Mouse (Mus musculus) ES-E14 (cell line): ENCODE results near the gene Cd177. TPM values are rescaled to one million over a fixed set of nuclear protein-coding genes. Genes with fewer than 3 reads are reported as not detected.
"Not testable (repeated sequence)": the region's sequence is repeated elsewhere in the genome, so short reads cannot be mapped to it uniquely, and the experiment has no call there.

Experiments used
- DNase-seq: peaks from one replicate; pipeline ENCODE4 v3.0.0-alpha.2; 2013; ENCODE audit warnings: low read depth, low spot score
- H3K27ac ChIP-seq: 2 replicates; pipeline ENCODE4 v1.5.1; 2012; ENCODE audit warnings: low read depth, mild to moderate bottlenecking, low read length, moderate library complexity, mixed read lengths; ENCODE audit not compliant: poor library complexity, insufficient read depth, severe bottlenecking
- H3K36me3 ChIP-seq: 2 replicates; pipeline ENCODE4 v1.6.1; 2012; ENCODE audit warnings: mild to moderate bottlenecking, low read length, moderate library complexity, mixed read lengths; ENCODE audit not compliant: control insufficient read depth, poor library complexity, insufficient read depth, severe bottlenecking
- H3K4me1 ChIP-seq, 2 experiments: fragments of 150-350 bp in 1 of 2; sonication (generic) in 1 of 2; 2 replicates each; pipeline ENCODE4 v1.6.1; 2012; ENCODE audit warnings: low read length in 2 of 2, mild to moderate bottlenecking in 1 of 2, mixed read lengths in 1 of 2; ENCODE audit not compliant: control insufficient read depth in 2 of 2, insufficient read depth in 2 of 2, poor library complexity in 1 of 2
- H3K4me3 ChIP-seq, 2 experiments: fragments of 150-350 bp in 1 of 2; sonication (generic) in 1 of 2; 2 replicates each; pipeline ENCODE4 v1.5.1; 2012; ENCODE audit warnings: low read length in 2 of 2, low read depth in 1 of 2, mild to moderate bottlenecking in 1 of 2, mixed read lengths in 1 of 2; ENCODE audit not compliant: insufficient read depth in 1 of 2, poor library complexity in 1 of 2, severe bottlenecking in 1 of 2
- H3K9ac ChIP-seq: 2 replicates; pipeline ENCODE4 v1.6.1; 2012; ENCODE audit warnings: low read depth, mild to moderate bottlenecking, low read length, mixed read lengths; ENCODE audit not compliant: poor library complexity, insufficient read depth, severe bottlenecking
- H3K9me3 ChIP-seq: fragments of 150-350 bp; sonication (generic); 2 replicates; pipeline ENCODE4 v1.6.1; 2012; ENCODE audit warnings: low read depth, mild to moderate bottlenecking, low read length; ENCODE audit not compliant: control insufficient read depth, insufficient read depth
- CHD2 ChIP-seq: IDR thresholded peaks from 2 replicates; pipeline ENCODE4 v1.6.1; 2014; ENCODE audit warnings: mild to moderate bottlenecking, low read depth, low read length, inconsistent platforms
- HCFC1 ChIP-seq: IDR thresholded peaks from 2 replicates; pipeline ENCODE4 v1.6.1; 2012; ENCODE audit warnings: low read length, inconsistent platforms, borderline replicate concordance; ENCODE audit not compliant: insufficient read depth
- MAFK ChIP-seq: IDR thresholded peaks from 2 replicates; pipeline ENCODE4 v1.6.1; 2014; ENCODE audit warnings: mild to moderate bottlenecking, low read depth, low read length, inconsistent platforms; ENCODE audit not compliant: insufficient read depth
- ZC3H11A ChIP-seq: IDR thresholded peaks from 2 replicates; pipeline ENCODE4 v1.6.1; 2012; ENCODE audit warnings: low read depth, mild to moderate bottlenecking, inconsistent platforms, low read length, borderline replicate concordance
- ZNF384 ChIP-seq: IDR thresholded peaks from 2 replicates; pipeline ENCODE4 v1.6.1; 2012; ENCODE audit warnings: low read depth, low read length, inconsistent platforms
- in situ Hi-C, 2 experiments: fragments of 600-800 bp; cut with MboI; formaldehyde crosslinking; loops; one replicate each; pipeline ENCODE4 v1.15.1; 2025; ENCODE audit warnings: low sequenced_read_pairs in 2 of 2, inconsistent platforms in 1 of 2; ENCODE audit not compliant: unreplicated experiment in 2 of 2
- total RNA-seq: library from RNA; depleted of rRNA; stranded (reverse); fragments of 300-350 nt; gene quantifications from 2 replicates; pipeline ENCODE4 v1.2.3, GENCODE M21; 2012; rRNA removed

Cd177 gene
- total RNA-seq, 1 experiment: 0.22 TPM

DNA sequence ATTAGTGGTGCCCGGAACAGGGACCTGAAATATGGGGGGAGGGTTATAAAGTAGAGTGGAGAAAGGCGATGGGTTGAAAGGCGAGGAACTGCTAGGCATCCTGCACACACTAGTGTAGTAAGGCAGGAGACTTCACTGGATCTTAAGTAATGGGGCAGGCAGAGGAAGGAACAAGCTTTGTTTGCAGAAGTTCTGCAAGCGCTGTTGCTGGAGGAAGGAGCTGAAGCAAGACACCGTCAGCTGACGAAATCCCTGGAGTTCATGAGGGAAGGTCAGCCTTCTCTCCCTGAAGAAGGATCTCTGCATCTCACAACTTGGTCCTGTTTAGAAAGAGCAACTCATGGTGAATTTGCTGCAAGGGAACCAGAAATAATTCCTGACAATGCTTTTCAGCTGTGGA is 45.1 kb downstream of the Cd177 start:
- no peaks in the 10 kb centered on the region for H3K36me3 ChIP-seq
- in situ Hi-C loops: no loop called here
- DNase-seq: no peak
- no peaks in the 10 kb centered on the region for H3K4me1 ChIP-seq
- H3K9me3 ChIP-seq: no peaks in the 10 kb centered on the region
- TF ChIP-seq CHD2: no peak
- no peak for TF ChIP-seq ZC3H11A
- no peak for TF ChIP-seq HCFC1
- TF ChIP-seq ZNF384: no peak
- TF ChIP-seq MAFK: no peak
- no peak overlapping the region for H3K27ac ChIP-seq
- H3K9ac ChIP-seq: no peak overlapping the region
- H3K4me3 ChIP-seq: no peak overlapping the region

DNA sequence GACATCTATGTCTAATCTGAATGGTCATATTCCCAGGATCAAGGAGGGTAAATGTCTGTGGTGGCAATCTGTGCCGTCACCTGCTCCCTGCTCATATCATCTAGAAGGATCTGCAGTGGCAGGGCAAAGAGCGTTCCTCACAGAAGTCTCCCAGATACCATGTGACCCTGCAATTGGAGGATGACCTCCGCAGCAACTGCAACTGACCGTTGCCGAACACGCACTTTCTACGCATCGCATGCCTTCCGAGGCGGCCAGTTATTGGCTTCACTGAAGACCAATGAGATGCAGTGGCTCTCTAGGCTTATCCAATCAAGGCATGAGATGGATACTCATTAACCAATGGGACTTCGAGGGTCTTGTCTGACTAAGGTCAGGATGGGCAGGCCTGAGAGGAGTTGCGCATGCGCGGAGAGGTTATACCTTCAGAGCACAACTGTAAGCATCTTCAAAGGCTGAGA is 51.2 kb downstream of the Cd177 start, which contains the start of gene BC049730:
Gene BC049730, plus strand, starts transcription at position 411 of the 461 bp plus-strand sequence.
- DNase-seq: no peak
- no peaks in the 10 kb centered on the region for H3K36me3 ChIP-seq
- H3K9ac ChIP-seq: no peak within 1 kb of the TSS
- H3K4me3 ChIP-seq: no peak within 1 kb of the TSS
- no peak within 1 kb of the TSS for H3K27ac ChIP-seq
- no peaks in the 10 kb centered on the region for H3K4me1 ChIP-seq
- TF ChIP-seq HCFC1 (no peak), CHD2 (no peak), ZC3H11A (no peak), ZNF384 (no peak), MAFK (no peak)
- no peaks in the 10 kb centered on the region for H3K9me3 ChIP-seq
- in situ Hi-C loops: no loop called here

DNA sequence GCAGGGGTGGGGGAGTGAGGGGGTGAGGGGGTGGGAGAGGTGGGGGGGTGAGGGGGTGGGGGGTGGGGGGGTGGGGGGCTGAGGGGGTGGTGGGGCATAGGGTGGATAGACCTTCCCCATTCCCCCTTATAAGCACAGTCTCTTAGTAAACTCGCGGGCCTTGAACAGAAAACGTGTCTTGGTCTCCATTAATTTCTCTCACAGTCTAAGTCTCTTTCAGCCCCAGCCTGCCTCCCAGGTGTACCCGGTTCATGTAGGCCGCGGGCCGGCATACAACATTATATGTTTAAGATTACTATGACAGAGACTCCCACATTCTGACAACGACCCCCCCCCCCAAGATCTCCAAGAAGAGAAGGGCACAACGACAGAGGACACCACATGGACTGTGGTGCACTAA is 57.3 kb downstream of the Cd177 start:
- H3K4me3 ChIP-seq, H3K9ac ChIP-seq, H3K27ac ChIP-seq, H3K36me3 ChIP-seq, H3K9me3 ChIP-seq, in situ Hi-C loops, DNase-seq, H3K4me1 ChIP-seq: not testable (repeated sequence)

DNA sequence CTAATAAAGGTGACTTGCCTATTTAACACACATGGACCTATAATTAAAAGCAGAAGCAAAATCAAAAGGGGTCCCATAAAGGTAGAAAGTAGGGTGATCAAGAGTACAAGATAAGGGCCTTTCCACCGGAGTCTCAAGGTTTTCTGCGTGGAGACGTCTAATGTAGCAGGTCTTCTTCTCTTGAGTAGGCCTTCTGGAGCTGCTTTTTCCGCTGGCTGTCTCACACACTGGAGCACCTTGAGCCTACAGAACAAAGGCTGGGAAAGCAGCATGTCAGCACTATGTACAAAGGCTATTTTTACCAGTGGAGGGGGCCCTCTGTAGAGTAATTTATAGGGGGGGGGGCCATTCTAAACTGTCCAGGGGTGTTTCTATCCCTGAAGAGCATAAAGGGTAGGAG is 62.2 kb downstream of the Cd177 start:
- H3K9ac ChIP-seq, H3K27ac ChIP-seq, in situ Hi-C loops, H3K36me3 ChIP-seq, DNase-seq, H3K4me1 ChIP-seq, H3K9me3 ChIP-seq, H3K4me3 ChIP-seq: not testable (repeated sequence)

Other genes starting within 250 kb of the Cd177 start
- gene AC161166.1, start 247.9 kb downstream of the Cd177 start, total RNA-seq: 1.2 and 1.6 TPM in 2 replicates
- gene Irgq, start 229.6 kb downstream of the Cd177 start, total RNA-seq: 6.2 and 6.4 TPM in 2 replicates
- 0.58 TPM in 1 of 2 replicates, not detected in the other for gene Pinlyp, start 214.2 kb downstream of the Cd177 start, total RNA-seq
- 69.7 and 144 TPM in 2 replicates for gene Xrcc1, start 214.0 kb downstream of the Cd177 start, total RNA-seq
- gene Ethe1, start 172.8 kb downstream of the Cd177 start, total RNA-seq: 14.3 and 14.7 TPM in 2 replicates
- gene Zfp575, start 172.7 kb downstream of the Cd177 start, total RNA-seq: 0.22 TPM in 1 of 2 replicates, not detected in the other
- gene Phldb3, start 149.5 kb downstream of the Cd177 start, total RNA-seq: 1.5 and 1.8 TPM in 2 replicates
- 0.13 and 0.32 TPM in 2 replicates for gene Lypd3, start 123.8 kb downstream of the Cd177 start, total RNA-seq
- 9.5 and 10.0 TPM in 2 replicates for gene Tex101, start 83.6 kb downstream of the Cd177 start, total RNA-seq
- gene BC049730, start 51.1 kb downstream of the Cd177 start, total RNA-seq: not detected in 2 replicates
- not detected in 2 replicates for gene Gm4763, start 33.4 kb downstream of the Cd177 start, total RNA-seq
- 0.89 and 1.6 TPM in 2 replicates for gene Ceacam10, start 16.9 kb upstream of the Cd177 start, total RNA-seq
- 4.6 and 6.7 TPM in 2 replicates for gene Gm9844, start 101.9 kb upstream of the Cd177 start, total RNA-seq
- 0.18 TPM in 1 of 2 replicates, not detected in the other for gene Lypd4, start 109.6 kb upstream of the Cd177 start, total RNA-seq
- 0.53 and 0.54 TPM in 2 replicates for gene Dmrtc2, start 109.7 kb upstream of the Cd177 start, total RNA-seq
- 2,686 and 2,786 TPM in 2 replicates for gene Rps19, start 124.1 kb upstream of the Cd177 start, total RNA-seq
- 1.3 and 1.5 TPM in 2 replicates for gene Cd79a, start 137.1 kb upstream of the Cd177 start, total RNA-seq
- 32.1 and 40.0 TPM in 2 replicates for gene Arhgef1, start 142.6 kb upstream of the Cd177 start, total RNA-seq
- not detected in 2 replicates for gene Gm4881, start 184.2 kb upstream of the Cd177 start, total RNA-seq
- gene Rabac1, start 212.4 kb upstream of the Cd177 start, total RNA-seq: 212 and 328 TPM in 2 replicates
- gene Atp1a3, start 245.6 kb upstream of the Cd177 start, total RNA-seq: 21.2 and 37.0 TPM in 2 replicates